Mouse (Mus musculus) adrenal gland, postnatal 10 days (tissue): Measurements from ENCODE around the gene Rapgef6. TPM values are rescaled to one million over a fixed set of nuclear protein-coding genes. Genes with fewer than 3 reads are reported as not detected.

Source experiments
- DNase-seq: peaks from one replicate; pipeline ENCODE4 v3.0.0; 2021; ENCODE audit warnings: mixed read lengths
- microRNA-seq: library from miRNA; unstranded; fragments of <30 nt; microRNA quantifications from one replicate; pipeline ENCODE4 v1.2.0, GENCODE M21; 2021
- total RNA-seq, 2 experiments: library from RNA; stranded (reverse); gene quantifications; 2 replicates each; pipeline ENCODE4 v1.2.3; 2021

Rapgef6 gene
- total RNA-seq, 2 experiments from 2014 or later: 24.9 to 28.0 TPM

DNA sequence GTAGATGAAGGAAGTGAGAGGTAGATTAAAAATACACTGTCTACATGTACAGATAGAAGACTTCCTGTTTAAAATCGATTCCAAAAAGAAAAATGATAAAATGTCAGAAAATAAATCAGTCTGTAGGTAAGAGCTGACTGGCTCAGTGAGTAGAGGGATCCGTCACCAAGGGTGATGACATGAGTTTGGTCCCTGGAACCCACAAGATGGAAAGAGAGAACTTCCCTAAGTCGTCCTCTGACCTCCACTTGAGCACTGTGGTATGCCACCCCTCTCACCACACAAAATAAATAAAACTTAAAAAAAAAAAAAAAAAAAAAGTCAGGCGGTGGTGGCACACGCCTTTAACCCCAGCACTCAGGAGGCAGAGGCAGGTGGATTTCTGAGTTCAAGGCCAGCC lies 214.3 kb downstream of the Rapgef6 start:
- DNase-seq: no peak

DNA sequence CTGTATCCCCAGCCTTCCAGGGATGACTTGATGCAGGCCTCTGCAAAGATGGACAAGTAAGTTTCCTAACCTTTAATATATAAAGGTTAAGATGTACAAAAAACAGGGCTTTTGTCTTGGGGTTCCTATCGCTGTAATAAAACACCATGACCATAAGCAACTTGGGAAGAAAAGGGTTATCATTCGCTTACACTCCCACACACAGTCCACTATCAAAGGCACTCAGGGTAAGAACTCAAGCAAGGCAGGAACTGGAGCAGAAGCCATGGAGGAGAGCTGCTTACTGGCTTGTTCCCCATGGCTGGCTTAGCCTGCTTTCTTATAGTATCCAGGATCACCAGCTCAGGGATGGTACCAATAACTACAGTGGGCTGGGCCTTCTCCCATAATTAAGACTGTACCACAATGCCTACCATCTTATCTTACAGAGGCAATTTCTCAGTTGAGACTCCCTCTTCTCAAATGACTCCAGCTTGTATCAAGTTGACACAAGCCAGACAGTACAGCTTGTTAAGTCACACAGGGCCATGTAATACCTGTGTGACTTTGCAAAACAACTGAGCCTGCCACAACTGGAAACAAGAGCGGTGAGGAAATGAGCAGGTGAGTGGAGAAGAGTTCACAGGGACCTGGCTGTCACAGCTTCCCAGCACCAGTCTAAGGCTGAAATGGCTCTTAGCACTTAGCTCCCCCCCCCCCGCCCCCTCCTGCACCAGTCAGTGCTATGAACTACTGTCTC lies 216.5 kb downstream of the Rapgef6 start:
- no peak for DNase-seq

DNA sequence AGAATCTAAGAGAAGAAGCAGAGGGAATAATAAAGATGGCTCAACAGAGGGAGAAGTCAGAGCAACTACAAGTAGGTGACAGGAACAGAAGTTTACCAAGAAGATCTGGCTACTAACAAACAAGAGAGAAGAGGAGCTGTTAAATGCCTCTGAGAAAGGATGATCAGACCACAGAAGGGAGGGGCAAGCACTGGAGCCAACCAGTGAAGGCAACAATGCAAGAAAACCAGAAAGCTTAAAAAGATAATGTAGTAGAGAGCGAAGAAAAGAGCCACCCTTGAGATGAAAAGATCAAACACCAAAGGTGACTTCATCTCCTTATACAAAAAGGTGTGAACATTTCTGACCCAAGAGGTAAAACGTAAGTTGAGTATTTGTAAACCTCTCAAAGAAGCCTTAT lies 218.7 kb downstream of the Rapgef6 start:
- no peak for DNase-seq

DNA sequence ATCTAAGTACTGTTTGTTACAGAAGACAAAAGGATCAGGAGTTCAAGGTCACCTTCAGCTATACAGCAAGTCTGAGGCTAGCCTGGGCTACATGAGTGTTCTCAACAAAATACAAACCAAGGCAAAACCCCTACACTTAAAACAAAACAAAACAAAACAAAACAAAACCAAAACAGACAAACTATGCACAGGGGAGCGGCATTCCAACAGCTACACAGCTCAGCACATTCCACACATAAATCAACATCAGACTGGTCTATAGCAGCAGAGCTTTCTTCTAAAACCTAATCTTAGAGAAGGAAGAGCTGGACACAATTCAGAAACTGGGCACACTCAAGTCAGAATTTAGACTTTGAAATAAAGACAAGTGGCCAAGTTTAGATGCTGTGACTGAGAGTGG lies 221.6 kb downstream of the Rapgef6 start:
- DNase-seq: no peak

Small RNA genes within 50 kb of the gene (microRNA-seq; reads per million reads assigned to microRNA genes)
- not detected for gene Gm26116

Other genes with a start within 250 kb of the Rapgef6 start
- gene Acsl6, start 219.0 kb upstream of the Rapgef6 start, total RNA-seq: 1 to 10 TPM; 2.2 to 3.6 TPM
- not detected for gene Meikin, start 152.2 kb upstream of the Rapgef6 start, total RNA-seq
- gene Fnip1, start 84.6 kb upstream of the Rapgef6 start, total RNA-seq: 10 to 100 TPM; 26.1 to 27.4 TPM